Mouse (Mus musculus) liver, embryonic 14.5 days (tissue): ENCODE results near the gene Lrrtm4. TPM values are rescaled to one million over a fixed set of nuclear protein-coding genes. Genes with fewer than 3 reads are reported as not detected.

Source experiments
- ATAC-seq: fragments of 200-750 bp; cut with Nextera tagmentation; 2 replicates; pipeline ENCODE4 v1.8.0; 2017; ENCODE audit warnings: moderate number of reproducible peaks, mild to moderate bottlenecking, moderate library complexity; ENCODE audit not compliant: insufficient read depth
- DNase-seq, 3 experiments: peaks; one replicate each; pipeline ENCODE4 v3.0.0-alpha.2; 2012 to 2013; ENCODE audit warnings: low read depth in 3 of 3, low spot score in 3 of 3
- H3K27ac ChIP-seq: fragments of 300-500 bp; sonication (generic); 2 replicates; pipeline ENCODE4 v1.5.1; 2014; ENCODE audit warnings: moderate library complexity, mild to moderate bottlenecking, control low read depth, inconsistent platforms
- H3K27me3 ChIP-seq: fragments of 300-500 bp; sonication (generic); 2 replicates; pipeline ENCODE4 v1.6.1; 2014; ENCODE audit warnings: mild to moderate bottlenecking, low read length, moderate library complexity; ENCODE audit not compliant: control insufficient read depth, insufficient read depth
- H3K36me3 ChIP-seq: fragments of 300-500 bp; sonication (generic); replicated peaks from 2 replicates; pipeline ENCODE4 v1.6.1; 2014; ENCODE audit warnings: low read depth; ENCODE audit not compliant: control insufficient read depth, insufficient read depth
- H3K4me1 ChIP-seq, 2 experiments: fragments of 200-500 bp in 1 of 2; fragments of 300-500 bp in 1 of 2; sonication (generic) in 1 of 2; replicated peaks; 2 replicates each; pipeline ENCODE4 v1.6.1; 2012 to 2014; ENCODE audit warnings: antibody characterized with exemption in 1 of 2, inconsistent platforms in 1 of 2, low read length in 1 of 2; ENCODE audit not compliant: control insufficient read depth in 2 of 2, insufficient read depth in 2 of 2
- H3K4me2 ChIP-seq: fragments of 300-500 bp; sonication (generic); 2 replicates; pipeline ENCODE4 v1.6.1; 2014; ENCODE audit warnings: low read depth, mild to moderate bottlenecking, control low read depth, moderate library complexity
- H3K4me3 ChIP-seq, 2 experiments: fragments of 200-500 bp in 1 of 2; fragments of 300-500 bp in 1 of 2; sonication (generic) in 1 of 2; 2 replicates each; pipeline ENCODE4 v1.5.1; 2012 to 2014; ENCODE audit warnings: low read depth in 2 of 2, low read length in 2 of 2, mild to moderate bottlenecking in 2 of 2, control low read depth in 1 of 2, inconsistent platforms in 1 of 2, moderate library complexity in 1 of 2; ENCODE audit not compliant: insufficient read depth in 1 of 2
- H3K9ac ChIP-seq: fragments of 300-500 bp; sonication (generic); replicated peaks from 2 replicates; pipeline ENCODE4 v1.6.1; 2014; ENCODE audit warnings: mild to moderate bottlenecking, control low read depth, moderate library complexity
- H3K9me3 ChIP-seq: fragments of 300-500 bp; sonication (generic); 2 replicates; pipeline ENCODE4 v1.6.1; 2016; ENCODE audit warnings: low read length, mixed read lengths; ENCODE audit not compliant: control insufficient read depth
- CTCF ChIP-seq: IDR thresholded peaks from 2 replicates; pipeline ENCODE4 v1.5.1; 2016; ENCODE audit warnings: antibody characterized with exemption, low read depth, control low read depth
- EP300 ChIP-seq: IDR thresholded peaks from 2 replicates; pipeline ENCODE4 v1.6.1; 2016; ENCODE audit warnings: antibody characterized with exemption, low read depth
- WGBS: fragments of 180-500 bp; shearing (Covaris S2); extraction: QIAGEN DNeasy Blood & Tissue Kit; methylation state at CpG from one replicate; pipeline ENCODE4 v1.1.7; 2014; ENCODE audit not compliant: insufficient replicate concordance; 5-methylcytosine and 5-hydroxymethylcytosine counted together
- polyA plus RNA-seq, 2 experiments: library from polyadenylated mRNA; depleted of rRNA in 1 of 2; stranded (reverse) in 1 of 2; unstranded in 1 of 2; fragments of >200 nt; fragmentation: Nextera tagmentation in 1 of 2; extraction: Ambion mirVana in 1 of 2; gene quantifications; 2 replicates each; pipeline versions ENCODE4 v1.2.1 to v1.2.3; 2012 to 2014

Lrrtm4 gene
- polyA plus RNA-seq, 2 experiments, result 0.03 TPM; not detected in 1

DNA sequence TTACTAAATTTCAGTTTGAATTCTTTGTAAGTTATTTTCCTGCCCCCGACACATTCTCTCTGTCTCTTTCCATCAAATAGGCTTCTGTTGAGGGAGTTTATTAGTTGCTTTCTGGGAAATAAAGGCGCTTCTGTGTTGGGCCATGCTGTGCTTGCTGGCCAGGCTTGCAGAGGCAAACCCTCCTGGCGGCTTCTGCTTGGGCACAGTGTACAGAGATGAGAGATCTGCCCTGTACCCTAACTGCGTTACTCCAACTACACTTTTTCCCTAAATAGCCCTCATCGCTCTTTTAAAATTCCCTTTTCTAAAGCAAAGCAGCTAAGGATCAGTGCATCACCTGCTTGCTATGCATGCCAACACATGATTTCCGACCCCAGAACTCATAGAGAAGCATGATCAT is 60.6 kb downstream of the Lrrtm4 start:
- Histone ChIP-seq H3K4me1 (no peaks in the 10 kb centered on the region), H3K27me3 (no peaks in the 10 kb centered on the region), H3K27ac (no peak overlapping the region), H3K9me3 (no peaks in the 10 kb centered on the region), H3K4me2 (no peak overlapping the region), H3K9ac (no peak overlapping the region), H3K4me3 (no peak overlapping the region), H3K36me3 (no peaks in the 10 kb centered on the region)
- TF ChIP-seq CTCF, result no peak
- no peak for TF ChIP-seq EP300
- no peak for DNase-seq
- no peak for ATAC-seq
- WGBS, result 65% methylated on average over 6 of the region's 6 CpGs

DNA sequence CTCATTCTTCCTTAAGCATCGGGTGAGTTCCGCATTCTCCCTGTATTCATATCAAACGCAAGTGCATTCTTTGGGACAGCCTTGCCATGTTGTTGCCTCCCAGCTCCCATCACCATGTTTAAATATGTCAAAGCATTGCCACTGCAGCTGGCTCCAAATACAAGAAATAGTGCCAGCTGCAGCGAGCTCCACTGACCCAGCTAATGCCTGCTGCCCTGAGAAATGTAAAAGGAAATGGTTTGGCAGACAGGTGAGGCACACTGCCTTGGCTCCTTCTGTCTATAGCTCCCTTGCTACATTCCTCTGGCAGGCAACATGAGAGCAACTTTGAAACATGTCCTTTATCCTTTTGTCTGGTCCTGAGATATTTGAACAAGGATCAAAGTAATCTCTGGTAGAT is 76.2 kb downstream of the Lrrtm4 start:
- ATAC-seq, result no peak
- DNase-seq, result no peak
- Histone ChIP-seq H3K27me3 (no peaks in the 10 kb centered on the region), H3K4me3 (no peak overlapping the region), H3K9ac (no peak overlapping the region), H3K9me3 (no peaks in the 10 kb centered on the region), H3K27ac (no peak overlapping the region), H3K4me1 (no peaks in the 10 kb centered on the region), H3K36me3 (no peaks in the 10 kb centered on the region), H3K4me2 (no peak overlapping the region)
- WGBS, result 64% methylated on average over 4 of the region's 4 CpGs
- TF ChIP-seq CTCF, result no peak
- TF ChIP-seq EP300, result no peak

DNA sequence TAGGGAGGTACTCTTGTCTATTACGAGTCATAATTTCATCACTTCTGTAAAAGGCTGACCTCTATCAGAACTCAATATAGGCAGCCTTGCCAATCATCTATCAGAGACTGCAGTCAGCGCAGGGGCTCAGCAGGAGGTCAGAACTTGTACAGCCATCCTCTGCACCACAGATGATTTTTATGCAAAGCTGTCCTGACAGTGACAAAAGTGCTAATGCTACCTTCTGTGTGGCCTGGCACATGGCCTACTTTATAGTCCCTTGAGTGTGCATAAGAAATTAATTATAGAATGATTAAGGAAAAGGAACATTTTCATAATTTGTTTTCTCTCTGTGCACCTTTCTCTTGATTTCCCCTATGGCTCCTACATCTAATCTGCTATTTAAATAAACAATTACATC is 86.7 kb downstream of the Lrrtm4 start:
- no peak for DNase-seq
- H3K9ac ChIP-seq, result no peak overlapping the region
- H3K4me2 ChIP-seq, result no peak overlapping the region
- no peaks in the 10 kb centered on the region for H3K4me1 ChIP-seq
- H3K9me3 ChIP-seq, result no peaks in the 10 kb centered on the region
- no peak overlapping the region for H3K27ac ChIP-seq
- TF ChIP-seq CTCF, result no peak
- TF ChIP-seq EP300, result no peak
- no peak for ATAC-seq
- H3K27me3 ChIP-seq, result no peaks in the 10 kb centered on the region
- WGBS, result 65% methylated on average over 2 of the region's 2 CpGs
- H3K4me3 ChIP-seq, result no peak overlapping the region
- no peaks in the 10 kb centered on the region for H3K36me3 ChIP-seq

DNA sequence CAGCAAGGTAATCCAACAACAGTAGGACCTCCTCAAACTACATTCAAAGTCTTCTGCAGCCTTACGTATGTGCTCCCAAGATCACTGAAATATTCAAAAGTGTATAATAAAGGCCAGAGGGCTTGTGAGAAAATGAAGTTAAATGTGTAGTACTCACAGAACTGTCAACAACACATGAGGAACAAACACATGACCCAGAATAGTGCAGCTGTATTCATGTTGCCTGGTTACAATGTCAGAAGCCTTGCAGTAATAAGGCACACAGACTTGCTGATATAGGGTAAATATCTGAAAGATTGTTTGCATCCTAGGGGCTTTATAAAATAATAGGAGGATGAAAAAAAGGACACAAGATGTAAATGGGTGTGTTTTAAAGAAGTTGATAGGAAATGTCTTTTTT is 87.2 kb downstream of the Lrrtm4 start:
- H3K36me3 ChIP-seq, result no peaks in the 10 kb centered on the region
- H3K4me2 ChIP-seq, result no peak overlapping the region
- H3K9ac ChIP-seq, result no peak overlapping the region
- H3K27me3 ChIP-seq, result no peaks in the 10 kb centered on the region
- TF ChIP-seq CTCF (no peak), EP300 (no peak)
- H3K4me3 ChIP-seq, result no peak overlapping the region
- no peak for DNase-seq
- no peaks in the 10 kb centered on the region for H3K9me3 ChIP-seq
- no peaks in the 10 kb centered on the region for H3K4me1 ChIP-seq
- H3K27ac ChIP-seq, result no peak overlapping the region
- no peak for ATAC-seq
- 78% methylated on average over 1 of the region's 1 CpGs for whole genome bisulfite sequencing

DNA sequence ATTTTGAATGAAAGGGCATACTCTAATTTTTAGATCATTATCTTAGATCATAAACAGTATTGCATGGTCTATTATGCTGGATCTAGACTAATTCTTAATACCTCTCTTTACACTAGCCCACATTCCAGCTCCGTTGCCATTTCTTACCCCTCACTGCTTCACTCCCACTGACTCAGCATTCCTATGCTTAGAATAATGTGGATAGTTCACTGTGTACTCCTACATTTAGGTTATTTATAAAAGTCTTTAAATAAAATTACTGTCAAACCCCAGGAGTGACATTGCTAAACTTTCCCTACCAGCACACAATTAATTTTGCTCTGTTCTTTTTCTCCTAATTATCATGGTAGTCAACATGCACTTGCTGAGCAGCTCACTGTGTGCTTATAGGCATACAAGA is 107.7 kb downstream of the Lrrtm4 start:
- no peak overlapping the region for H3K4me2 ChIP-seq
- no peak for TF ChIP-seq CTCF
- no peak for TF ChIP-seq EP300
- H3K27ac ChIP-seq, result no peak overlapping the region
- DNase-seq (no peak), ATAC-seq (no peak)
- no peak overlapping the region for H3K4me3 ChIP-seq
- no peak overlapping the region for H3K9ac ChIP-seq
- H3K36me3 ChIP-seq, result no peaks in the 10 kb centered on the region
- no peaks in the 10 kb centered on the region for H3K4me1 ChIP-seq
- no peaks in the 10 kb centered on the region for H3K9me3 ChIP-seq
- no peaks in the 10 kb centered on the region for H3K27me3 ChIP-seq
- 71% methylated on average over 1 of the region's 1 CpGs for WGBS
